Mouse (Mus musculus) monocyte, adult 5-6 weeks (primary cell): ENCODE data around the gene Pm20d1. TPM values are rescaled to one million over a fixed set of nuclear protein-coding genes. Genes with fewer than 3 reads are reported as not detected.
"Not testable (repeated sequence)": the region's sequence is repeated elsewhere in the genome, so short reads cannot be mapped to it uniquely, and the experiment has no call there.

Source experiments
- ATAC-seq: fragments of 153-309, 156-312 bp; replicated peaks from 2 replicates; pipeline ENCODE4 v1.8.0; 2017; ENCODE audit warnings: mild to moderate bottlenecking; ENCODE audit not compliant: low TSS enrichment, insufficient number of reproducible peaks, severe bottlenecking, poor library complexity, low FRiP score
- total RNA-seq: library from RNA; stranded (forward); fragments of 200-1000, 200-491, 200-594 nt; gene quantifications from 3 replicates; pipeline ENCODE4 v1.2.3, GENCODE M21; 2017

Pm20d1 gene
- total RNA-seq, 1 experiment from 2014 or later, result not detected

DNA sequence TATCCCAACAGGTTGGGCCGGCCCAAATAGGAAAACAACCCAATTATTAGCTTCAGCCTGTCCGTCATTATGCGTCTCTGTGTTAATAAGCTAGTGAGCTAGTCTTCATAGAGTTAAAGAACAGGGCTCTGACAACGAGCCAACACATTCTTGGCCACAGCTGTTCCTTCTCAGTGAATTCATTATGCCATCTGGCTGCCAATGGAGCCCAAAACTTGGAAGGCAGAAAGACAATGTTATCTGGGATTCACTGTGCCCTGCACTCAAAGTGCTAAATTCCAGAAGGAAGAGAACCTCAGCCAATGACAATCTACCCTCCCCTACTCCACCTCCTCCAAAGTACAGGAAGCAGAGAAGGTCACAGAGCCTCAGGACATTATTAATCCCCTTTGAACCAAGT lies 26.5 kb upstream of the Pm20d1 start:
- no peak for ATAC-seq

- ATAC-seq, result no peak
These were observed 25.7 kb upstream of the Pm20d1 start for GRCm38 (mm10) chr1:131771440-131771839.

- no peak for ATAC-seq
These were observed 2.6 kb upstream of the Pm20d1 start for GRCm38 (mm10) chr1:131794591-131794990.

DNA sequence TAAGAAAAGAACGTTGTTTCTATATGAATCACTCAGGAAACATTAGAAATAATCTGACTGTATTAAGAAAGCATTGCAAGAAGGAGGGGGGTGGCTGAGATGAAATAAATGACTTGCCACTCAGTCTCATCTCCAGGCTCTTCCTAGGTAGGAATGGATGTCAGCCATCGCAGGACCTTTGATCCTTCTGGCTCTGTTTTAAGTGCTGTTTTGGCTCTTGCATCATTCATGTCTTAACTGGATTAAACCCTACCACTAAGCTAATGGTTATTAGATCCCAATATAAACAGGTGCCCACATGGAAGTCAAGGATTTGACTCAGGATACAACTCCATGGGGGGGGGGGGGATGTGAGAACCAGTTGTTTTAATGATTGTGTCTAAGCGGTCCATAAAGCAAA lies 2.0 kb upstream of the Pm20d1 start:
- no peak for ATAC-seq

DNA sequence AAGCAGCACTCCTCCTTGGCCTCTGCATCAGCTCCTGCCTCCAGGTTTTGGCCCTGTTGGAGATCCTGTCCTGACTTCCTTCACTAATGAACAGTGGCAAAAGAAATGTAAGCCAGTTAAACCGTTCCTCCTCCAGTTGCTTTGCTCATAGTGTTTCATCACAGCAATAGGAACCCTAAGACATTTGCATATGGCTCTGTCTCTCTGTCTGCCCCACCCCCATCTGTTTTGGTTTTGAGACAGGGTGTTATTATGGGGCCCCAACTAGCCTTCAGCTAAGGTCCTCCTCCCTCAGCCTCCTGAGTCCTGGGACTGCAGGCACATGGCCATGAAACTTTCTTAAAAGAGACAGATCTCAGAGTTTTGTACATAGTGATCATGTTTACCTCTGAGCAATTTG lies 2.8 kb downstream of the Pm20d1 start:
- ATAC-seq, result no peak

GRCm38 (mm10) chr1:131801071-131801470 lies 3.9 kb downstream of the Pm20d1 start:
- ATAC-seq, result no peak

DNA sequence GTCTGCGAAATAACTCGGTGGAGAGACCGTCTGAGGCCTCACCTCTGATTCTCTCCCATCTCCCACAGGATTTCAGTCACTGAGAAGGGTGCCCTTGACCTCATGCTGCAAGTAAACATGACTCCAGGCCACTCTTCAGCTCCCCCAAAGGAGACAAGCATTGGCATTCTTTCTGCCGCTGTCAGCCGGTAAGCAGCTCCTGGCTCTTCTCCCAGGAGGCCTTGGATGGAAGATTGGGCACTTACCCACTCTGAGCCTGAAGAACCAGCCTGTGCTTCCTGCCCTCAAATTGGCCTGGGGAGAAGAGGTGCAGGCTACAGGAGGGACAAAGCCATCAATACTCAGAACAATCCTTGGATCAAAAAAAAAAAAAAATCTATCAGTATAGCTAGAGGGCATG lies 5.5 kb downstream of the Pm20d1 start:
- ATAC-seq, result no peak

DNA sequence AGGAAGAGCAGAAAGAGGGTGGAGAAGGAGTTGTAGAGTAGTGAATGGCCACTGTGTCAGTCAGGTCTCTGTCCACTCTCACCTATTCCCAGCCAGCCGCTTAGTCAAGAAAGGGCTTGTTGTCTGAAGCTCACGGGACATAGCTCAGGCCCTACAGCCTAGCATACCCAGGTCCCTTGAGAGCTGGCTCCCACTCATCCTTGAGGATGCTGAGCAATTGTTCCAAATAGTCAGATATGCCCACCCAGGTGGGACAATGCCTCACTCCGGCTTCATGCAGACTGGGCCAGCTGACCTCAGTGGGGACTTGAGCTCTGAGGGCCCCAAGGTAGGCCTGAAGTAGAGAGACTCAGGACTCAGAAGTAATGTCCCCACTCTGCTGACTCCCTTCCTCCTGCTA lies 7.0 kb downstream of the Pm20d1 start:
- ATAC-seq, result no peak

DNA sequence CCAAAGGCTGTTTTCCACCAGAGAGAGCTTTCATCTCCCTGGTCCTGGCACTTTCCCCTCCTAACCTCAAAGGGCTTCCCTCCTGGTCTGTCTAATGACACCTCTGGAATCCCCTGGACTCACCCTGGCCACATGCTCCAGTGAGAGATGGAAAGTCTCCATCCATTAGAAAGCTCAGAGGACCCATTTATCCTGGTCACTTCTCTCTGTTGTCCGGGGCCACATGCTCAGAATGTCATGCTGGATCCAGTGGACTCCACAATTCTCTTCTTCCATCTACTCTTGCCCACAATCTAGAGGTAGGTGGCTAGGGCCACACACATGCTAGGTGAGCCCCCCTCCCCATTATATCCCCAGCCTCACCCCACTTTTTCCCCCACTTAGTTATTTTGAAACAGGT lies 11.8 kb downstream of the Pm20d1 start:
- no peak for ATAC-seq

GRCm38 (mm10) chr1:131809651-131810050 lies 12.5 kb downstream of the Pm20d1 start:
- ATAC-seq, result no peak

GRCm38 (mm10) chr1:131811393-131811792 lies 14.2 kb downstream of the Pm20d1 start:
- ATAC-seq, result no peak

DNA sequence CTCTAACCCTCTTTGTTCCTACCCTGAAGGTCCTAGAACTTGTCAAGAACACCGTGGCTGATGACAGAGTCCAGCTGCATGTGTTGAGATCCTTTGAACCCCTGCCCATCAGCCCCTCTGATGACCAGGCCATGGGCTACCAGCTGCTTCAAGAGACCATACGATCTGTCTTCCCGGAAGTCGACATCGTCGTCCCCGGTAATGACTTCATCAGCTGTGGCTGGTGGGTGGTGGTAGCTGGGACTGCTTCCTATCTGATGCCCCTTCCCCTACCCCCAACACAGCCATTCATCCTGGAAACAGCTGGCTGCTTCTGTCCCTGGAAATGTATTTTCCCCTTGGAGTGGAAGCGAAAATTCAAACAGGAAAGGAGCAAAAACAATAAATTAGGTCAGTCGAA lies 14.8 kb downstream of the Pm20d1 start:
- no peak for ATAC-seq

GRCm38 (mm10) chr1:131812631-131813295 lies 15.6 kb downstream of the Pm20d1 start:
- no peak for ATAC-seq

- ATAC-seq, result no peak
These were observed 16.6 kb downstream of the Pm20d1 start for GRCm38 (mm10) chr1:131813731-131814130.

DNA sequence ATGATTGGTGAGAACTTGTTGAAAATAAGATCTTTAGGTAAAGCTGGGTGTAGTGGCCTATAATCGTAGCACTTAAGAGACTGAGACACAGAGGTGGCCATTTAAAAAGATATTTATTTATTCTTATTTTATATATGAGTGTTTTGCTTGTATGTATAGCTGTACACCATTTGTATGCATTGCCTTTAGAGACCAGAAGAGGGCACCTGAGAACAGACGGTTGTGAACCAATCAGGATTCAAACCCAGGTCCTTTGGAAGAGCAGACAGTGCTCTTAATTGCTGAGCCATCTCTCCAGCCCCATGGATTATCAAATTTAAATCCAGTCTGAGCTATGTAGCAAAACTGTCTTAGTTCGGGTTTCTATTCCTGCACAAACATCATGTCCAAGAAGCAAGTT lies 17.0 kb downstream of the Pm20d1 start:
- ATAC-seq, result no peak

GRCm38 (mm10) chr1:131816886-131817285 lies 19.7 kb downstream of the Pm20d1 start:
- no peak for ATAC-seq

GRCm38 (mm10) chr1:131820353-131820752 lies 23.2 kb downstream of the Pm20d1 start:
- not testable (repeated sequence) for ATAC-seq

DNA sequence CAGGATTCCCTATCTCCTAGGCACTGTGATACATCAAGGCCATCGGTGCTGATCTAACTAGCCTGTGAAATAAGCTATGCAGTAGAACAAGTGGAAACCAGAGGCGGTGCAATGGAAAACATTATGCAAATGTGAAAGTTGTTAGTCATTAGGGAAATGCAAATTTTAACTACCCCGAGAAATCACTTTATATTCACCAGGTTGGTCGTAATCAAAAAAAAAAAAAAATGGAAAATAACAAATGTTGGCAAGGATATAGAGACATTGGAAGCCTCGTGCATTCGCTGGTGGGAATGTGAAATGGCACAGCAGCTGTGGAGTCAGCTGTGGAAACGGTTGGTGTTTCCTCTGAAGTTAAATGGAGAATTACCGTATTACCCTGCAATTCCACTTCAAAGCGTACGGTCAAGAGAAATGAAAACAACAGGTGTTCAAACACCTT lies 23.7 kb downstream of the Pm20d1 start:
- ATAC-seq, result no peak

DNA sequence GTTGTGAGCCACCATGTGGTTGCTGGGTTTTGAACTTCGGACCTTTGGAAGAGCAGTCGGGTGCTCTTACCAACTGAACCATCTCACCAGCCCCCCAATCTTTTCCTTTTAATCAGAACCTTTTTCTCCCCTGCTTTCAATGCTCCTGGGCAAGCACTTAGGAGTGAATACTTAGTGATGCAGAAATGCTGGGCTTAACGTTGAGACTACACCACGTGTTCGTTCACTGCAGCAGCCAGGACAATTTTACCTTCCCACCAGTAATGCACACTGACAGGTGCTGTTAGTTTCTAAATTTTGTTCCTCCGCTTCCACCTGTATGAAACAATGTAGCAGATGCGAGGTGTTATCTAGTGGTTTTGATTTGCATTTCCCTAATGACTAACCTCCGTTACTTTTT lies 25.1 kb downstream of the Pm20d1 start:
- ATAC-seq, result no peak

DNA sequence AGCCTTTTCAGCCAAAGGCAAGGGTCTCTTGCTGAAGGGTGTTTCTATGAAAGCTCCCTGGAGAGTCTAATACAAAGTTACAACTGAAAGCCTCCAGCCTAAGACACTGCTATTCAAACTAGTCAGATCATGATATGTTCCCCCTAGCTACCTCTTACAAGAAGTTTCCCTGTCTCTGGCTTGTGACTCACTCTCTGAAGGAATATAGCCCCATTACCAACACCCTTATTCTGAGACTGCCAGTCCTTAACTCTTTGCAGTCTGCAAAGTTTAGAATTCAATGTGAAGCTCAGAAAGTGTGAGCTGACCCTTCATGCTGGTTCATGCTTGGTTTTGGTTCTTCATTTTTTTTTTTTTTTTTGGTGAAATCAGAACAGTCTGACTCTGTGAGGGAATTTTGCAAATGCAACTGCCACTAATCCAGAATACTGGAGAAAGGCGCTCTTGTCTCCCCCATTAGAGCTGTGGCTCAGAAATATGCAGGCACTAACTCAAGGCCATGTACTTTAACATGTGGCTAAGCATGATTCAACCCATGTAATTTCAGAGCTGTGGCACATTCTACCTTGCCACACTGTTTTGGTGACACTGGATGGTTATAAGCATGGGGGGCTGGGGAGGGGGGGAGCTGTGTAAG lies 25.8 kb downstream of the Pm20d1 start:
- ATAC-seq, result no peak

DNA sequence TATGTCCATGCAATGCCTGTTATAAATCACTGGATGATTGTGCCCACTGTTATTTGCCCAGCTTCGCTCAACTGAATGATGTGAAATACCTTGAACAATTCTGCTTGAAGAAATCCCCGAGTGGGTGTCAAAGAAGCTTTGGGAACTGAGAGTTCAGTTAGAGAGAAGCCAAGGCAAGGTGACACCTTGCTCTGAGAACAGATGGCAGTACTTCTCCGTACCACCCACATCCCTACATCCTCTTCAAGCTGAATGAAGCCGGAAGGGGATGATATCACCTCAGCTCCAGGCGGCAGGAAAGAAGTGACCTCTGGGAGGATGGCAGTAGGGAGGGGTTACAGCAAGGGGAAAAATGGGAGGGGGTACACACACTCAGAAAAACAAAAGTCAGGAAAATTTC lies 26.4 kb downstream of the Pm20d1 start:
- ATAC-seq, result no peak
